Mouse (Mus musculus) kidney, embryonic 16.5 days (tissue): ENCODE data around the gene Neo1. TPM values are rescaled to one million over a fixed set of nuclear protein-coding genes. Genes with fewer than 3 reads are reported as not detected.
"Not testable (repeated sequence)": the region's sequence is repeated elsewhere in the genome, so short reads cannot be mapped to it uniquely, and the experiment has no call there.

Source experiments
- ATAC-seq: fragments of 200-750 bp; cut with Nextera tagmentation; 2 replicates; pipeline ENCODE4 v1.8.0; 2017; ENCODE audit warnings: moderate TSS enrichment; ENCODE audit not compliant: low FRiP score, low TSS enrichment
- H3K27ac ChIP-seq: fragments of 300-500 bp; sonication (generic); 2 replicates; pipeline ENCODE4 v1.5.1; 2014; ENCODE audit warnings: low read length
- H3K27me3 ChIP-seq: fragments of 300-500 bp; sonication (generic); 2 replicates; pipeline ENCODE4 v1.6.1; 2014; ENCODE audit warnings: low read length, control low read depth, mixed read lengths; ENCODE audit not compliant: insufficient read depth
- H3K36me3 ChIP-seq: fragments of 300-500 bp; sonication (generic); 2 replicates; pipeline ENCODE4 v1.6.1; 2014; ENCODE audit warnings: low read length, control low read depth, mixed read lengths; ENCODE audit not compliant: insufficient read depth
- H3K4me1 ChIP-seq: fragments of 300-500 bp; sonication (generic); 2 replicates; pipeline ENCODE4 v1.6.1; 2014; ENCODE audit warnings: low read length, control low read depth, mixed read lengths; ENCODE audit not compliant: insufficient read depth
- H3K4me2 ChIP-seq: fragments of 300-500 bp; sonication (generic); replicated peaks from 2 replicates; pipeline ENCODE4 v1.6.1; 2014; ENCODE audit warnings: low read depth, low read length
- H3K4me3 ChIP-seq: fragments of 300-500 bp; sonication (generic); 2 replicates; pipeline ENCODE4 v1.5.1; 2014; ENCODE audit warnings: mild to moderate bottlenecking, low read length
- H3K9ac ChIP-seq: fragments of 300-500 bp; sonication (generic); replicated peaks from 2 replicates; pipeline ENCODE4 v1.6.1; 2014; ENCODE audit warnings: low read length
- H3K9me3 ChIP-seq: fragments of 300-500 bp; sonication (generic); 2 replicates; pipeline ENCODE4 v1.6.1; 2016; ENCODE audit warnings: low read length, control low read depth
- WGBS: fragments of 180-500 bp; shearing (Covaris S2); extraction: QIAGEN DNeasy Blood & Tissue Kit; methylation state at CpG from one replicate; pipeline ENCODE4 v1.1.7; 2014; 5-methylcytosine and 5-hydroxymethylcytosine counted together
- polyA plus RNA-seq: library from polyadenylated mRNA; unstranded; fragments of >200 nt; fragmentation: Nextera tagmentation; extraction: Ambion mirVana; gene quantifications from 2 replicates; pipeline ENCODE4 v1.2.1, GENCODE M21; 2015

Neo1 gene
- polyA plus RNA-seq, 1 experiment from 2014 or later = 33.2 TPM

DNA sequence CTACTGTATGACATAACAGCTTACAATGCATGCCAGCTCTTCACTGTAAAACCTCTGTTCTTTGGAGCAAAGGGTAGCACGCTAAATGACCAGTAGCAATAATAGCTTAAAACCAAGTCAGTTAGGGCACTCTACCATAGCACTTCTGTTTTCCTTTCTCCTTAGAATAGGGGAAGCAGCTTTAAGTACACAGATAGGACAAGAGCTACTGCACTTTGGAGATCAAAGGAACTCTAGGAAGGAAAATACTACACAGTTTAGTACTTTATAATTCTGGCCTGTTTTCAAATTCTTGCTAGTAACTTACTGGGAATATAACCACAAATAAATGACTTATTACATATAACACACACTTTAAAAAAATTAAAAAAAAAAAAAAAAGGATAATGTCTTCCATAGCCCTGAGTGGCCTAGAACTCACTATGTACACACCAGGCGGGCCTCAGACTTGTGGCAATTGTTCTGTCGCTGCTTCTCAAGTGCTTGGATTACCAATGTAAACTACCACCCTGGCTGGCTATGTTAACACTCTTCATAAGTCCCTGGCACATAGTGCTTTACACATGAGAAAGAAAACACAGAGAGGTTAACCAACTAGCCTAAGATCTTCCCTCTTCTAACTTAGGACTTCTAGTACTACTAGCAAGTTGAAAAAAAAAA lies 20.1 kb downstream of the Neo1 start:
- Histone ChIP-seq H3K27ac (no peak overlapping the region), H3K36me3 (no peaks in the 10 kb centered on the region), H3K27me3 (no peaks in the 10 kb centered on the region), H3K4me2 (no peak overlapping the region), H3K9ac (no peak overlapping the region), H3K4me1 (peaks cover 3% of the 10 kb centered on the region; the same call in 1 of the 2 replicates), H3K9me3 (no peaks in the 10 kb centered on the region), H3K4me3 (no peak overlapping the region)
- 77% methylated on average over 3 of the region's 3 CpGs for WGBS
- ATAC-seq = no peak

DNA sequence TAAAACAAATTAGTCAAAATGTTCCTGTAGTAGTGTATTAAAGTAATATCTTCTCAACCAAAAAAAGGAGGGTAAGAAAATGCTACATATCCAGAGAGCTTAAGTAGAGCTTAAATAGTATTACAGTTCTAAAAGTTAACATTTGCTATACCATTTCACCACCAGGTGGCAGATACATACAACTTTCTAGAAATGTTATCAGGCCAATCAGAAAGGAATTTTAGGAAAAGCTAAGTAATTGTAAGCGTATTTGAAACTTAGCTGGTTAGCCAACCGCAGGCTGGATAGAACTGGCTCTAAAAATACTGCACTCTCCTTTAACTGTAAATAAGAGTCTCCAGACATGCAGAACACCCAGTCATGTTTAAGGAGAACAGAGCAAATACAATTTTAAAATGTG lies 22.9 kb downstream of the Neo1 start:
- H3K36me3 ChIP-seq = no peaks in the 10 kb centered on the region
- ATAC-seq = no peak
- 2% methylated on average over 2 of the region's 2 CpGs for WGBS
- H3K9me3 ChIP-seq = no peaks in the 10 kb centered on the region
- H3K4me2 ChIP-seq = no peak overlapping the region
- H3K27me3 ChIP-seq = no peaks in the 10 kb centered on the region
- H3K27ac ChIP-seq = no peak overlapping the region
- no peak overlapping the region for H3K9ac ChIP-seq
- peaks cover 3% of the 10 kb centered on the region; the same call in 1 of the 2 replicates for H3K4me1 ChIP-seq
- H3K4me3 ChIP-seq = no peak overlapping the region

DNA sequence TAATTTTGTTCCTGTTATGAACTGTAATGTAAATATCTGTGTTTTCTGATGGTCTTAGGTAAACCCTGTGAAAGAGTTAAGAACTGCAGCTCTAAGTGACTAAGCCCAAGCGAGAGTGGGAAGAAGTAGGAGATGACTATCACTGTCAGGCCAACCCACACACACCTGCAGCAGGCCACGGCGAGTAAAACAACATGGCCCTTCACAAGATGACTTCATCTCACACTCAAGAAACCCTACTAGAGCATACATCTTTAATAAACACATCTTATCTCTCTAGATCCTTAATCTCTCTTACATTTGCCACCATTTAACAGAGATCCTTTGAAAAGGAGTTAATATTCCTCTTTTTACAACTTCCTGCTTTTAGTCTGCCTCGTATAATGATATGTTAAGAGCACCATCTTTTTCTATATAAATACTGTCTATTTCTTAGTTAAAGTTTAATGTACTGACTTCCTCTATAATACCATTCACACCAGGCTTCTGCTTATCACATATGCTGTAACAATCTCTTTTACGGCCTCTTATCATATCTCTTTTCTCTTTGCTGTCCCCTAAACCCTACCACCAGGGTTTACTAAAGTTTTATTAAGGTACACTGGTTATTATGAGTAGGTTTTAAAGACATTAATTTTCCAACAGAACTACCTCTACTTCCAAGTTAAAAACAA lies 46.8 kb downstream of the Neo1 start:
- no peaks in the 10 kb centered on the region for H3K4me1 ChIP-seq
- H3K9me3 ChIP-seq = no peaks in the 10 kb centered on the region
- no peak overlapping the region for H3K9ac ChIP-seq
- H3K27ac ChIP-seq = no peak overlapping the region
- H3K4me3 ChIP-seq = no peak overlapping the region
- no peak for ATAC-seq
- H3K27me3 ChIP-seq = no peaks in the 10 kb centered on the region
- peaks cover 10% of the 10 kb centered on the region; the same call in 1 of the 2 replicates for H3K36me3 ChIP-seq
- H3K4me2 ChIP-seq = no peak overlapping the region
- WGBS = 77% methylated on average over 5 of the region's 5 CpGs

DNA sequence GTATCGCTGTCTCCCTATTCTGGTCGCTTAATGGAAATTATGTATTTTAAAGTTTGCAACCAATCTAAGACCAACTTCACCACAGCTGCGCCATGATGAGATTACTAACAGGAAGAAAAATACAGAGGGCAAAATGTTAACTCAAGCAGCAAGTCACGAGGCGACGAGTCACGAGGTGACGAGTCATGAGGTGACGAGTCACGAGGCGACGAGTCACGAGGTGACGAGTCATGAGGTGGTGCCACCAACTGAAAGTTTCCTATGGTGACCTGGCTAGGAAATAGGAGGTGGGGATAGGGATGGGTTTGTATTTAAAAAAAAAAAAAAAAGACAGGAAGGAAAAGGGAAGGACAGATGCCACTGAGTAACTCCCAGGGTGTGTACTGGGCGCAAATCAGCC lies 57.2 kb downstream of the Neo1 start:
- Histone ChIP-seq H3K9ac (no peak overlapping the region), H3K36me3 (0 out of 2 replicates have a peak, but pooled peaks cover 3% of the 10 kb centered on the region), H3K27me3 (no peaks in the 10 kb centered on the region), H3K27ac (no peak overlapping the region), H3K4me1 (no peaks in the 10 kb centered on the region), H3K4me2 (no peak overlapping the region), H3K9me3 (no peaks in the 10 kb centered on the region), H3K4me3 (no peak overlapping the region)
- WGBS = 87% methylated on average over 15 of the region's 15 CpGs
- ATAC-seq = no peak

DNA sequence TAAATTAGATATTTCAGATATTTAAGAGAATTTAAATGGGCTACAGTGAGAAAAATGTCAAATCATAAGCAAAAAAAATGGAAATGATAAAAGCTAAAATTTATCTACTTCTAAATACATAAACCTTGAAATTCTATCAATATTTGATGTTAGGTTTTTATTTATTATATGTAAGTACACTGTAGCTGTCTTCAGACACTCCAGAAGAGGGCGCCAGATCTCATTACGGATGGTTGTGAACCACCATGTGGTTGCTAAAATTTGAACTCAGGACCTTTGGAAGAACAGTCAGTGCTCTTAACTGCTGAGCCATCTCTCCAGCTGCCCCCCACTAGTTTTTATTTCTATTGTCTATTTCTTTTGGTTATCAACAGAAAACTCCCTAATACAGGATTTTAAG lies 65.1 kb downstream of the Neo1 start:
- not testable (repeated sequence) for H3K4me1 ChIP-seq, H3K27me3 ChIP-seq, H3K27ac ChIP-seq, H3K4me2 ChIP-seq, H3K4me3 ChIP-seq, H3K9me3 ChIP-seq, ATAC-seq, H3K36me3 ChIP-seq, H3K9ac ChIP-seq
- 91% methylated on average over 2 of the region's 2 CpGs for WGBS

DNA sequence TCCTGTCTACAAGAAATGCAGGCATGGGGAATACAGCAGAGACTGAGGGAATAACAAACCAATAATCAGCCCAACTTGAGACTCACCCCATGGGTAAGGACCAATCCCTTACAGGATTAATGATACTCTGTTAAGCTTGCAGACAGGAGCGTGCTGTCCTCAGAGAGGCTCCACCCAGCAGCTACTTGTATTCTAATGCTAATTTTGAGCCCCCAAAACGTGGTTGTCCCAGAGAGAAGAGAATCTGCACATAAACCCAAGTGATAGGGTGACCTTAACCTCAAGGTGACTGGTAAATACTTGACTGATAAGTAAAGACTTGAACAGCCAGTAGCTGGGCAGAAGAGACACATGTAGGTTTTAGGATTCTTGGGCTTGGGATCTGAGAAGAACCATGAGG lies 68.9 kb downstream of the Neo1 start:
- no peak overlapping the region for H3K9ac ChIP-seq
- H3K4me1 ChIP-seq = no peaks in the 10 kb centered on the region
- H3K4me2 ChIP-seq = no peak overlapping the region
- no peaks in the 10 kb centered on the region for H3K27me3 ChIP-seq
- WGBS = 53% methylated on average over 2 of the region's 2 CpGs
- no peak overlapping the region for H3K4me3 ChIP-seq
- no peak overlapping the region for H3K27ac ChIP-seq
- no peak for ATAC-seq
- no peaks in the 10 kb centered on the region for H3K9me3 ChIP-seq
- H3K36me3 ChIP-seq = 0 out of 2 replicates have a peak, but pooled peaks cover 4% of the 10 kb centered on the region

DNA sequence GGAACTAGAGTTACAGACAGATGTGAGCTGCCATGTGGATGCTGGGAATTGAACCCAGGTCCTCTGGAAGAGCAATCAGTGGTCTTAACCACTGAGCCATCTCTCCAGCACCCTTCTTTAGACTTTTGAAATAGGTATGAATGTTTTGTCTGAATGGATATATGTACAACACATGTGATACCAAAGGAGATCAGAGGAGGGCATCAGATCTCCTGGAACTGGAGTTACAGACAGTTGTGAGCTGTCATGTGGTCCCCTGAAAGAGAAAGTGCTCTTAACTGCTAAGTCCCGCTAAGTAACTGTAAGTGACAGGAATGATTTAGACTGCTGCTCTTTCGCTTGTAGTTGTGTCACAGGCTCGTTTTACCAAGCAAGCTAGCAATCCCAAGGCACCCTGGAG lies 80.7 kb downstream of the Neo1 start:
- Histone ChIP-seq H3K4me1 (no peaks in the 10 kb centered on the region), H3K9ac (no peak overlapping the region), H3K9me3 (no peaks in the 10 kb centered on the region), H3K4me3 (no peak overlapping the region), H3K4me2 (no peak overlapping the region), H3K36me3 (peaks cover 18% of the 10 kb centered on the region; the same call in 1 of the 2 replicates), H3K27me3 (no peaks in the 10 kb centered on the region), H3K27ac (no peak overlapping the region)
- WGBS = 46% methylated on average over 3 of the region's 3 CpGs
- no peak for ATAC-seq

DNA sequence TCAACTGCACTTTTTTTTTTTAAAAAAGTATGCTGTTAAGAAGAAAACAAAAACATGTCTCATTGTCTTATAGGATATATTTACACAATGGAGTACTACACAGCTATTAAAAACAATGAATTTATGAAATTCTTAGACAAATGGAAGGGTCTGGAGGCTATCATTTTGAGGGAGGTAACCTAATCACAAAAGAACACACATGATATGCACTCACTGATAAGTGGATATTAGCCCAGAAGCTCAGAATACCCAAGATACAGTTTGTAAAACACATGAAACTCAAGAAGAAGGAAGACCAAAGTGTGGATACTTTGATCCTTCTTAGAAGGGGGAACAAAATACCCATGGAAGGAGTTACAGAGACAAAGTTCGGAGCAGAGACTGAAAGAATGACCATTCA lies 90.3 kb downstream of the Neo1 start:
- not testable (repeated sequence) for H3K4me2 ChIP-seq, H3K4me3 ChIP-seq, H3K9me3 ChIP-seq, H3K27ac ChIP-seq, H3K36me3 ChIP-seq, H3K4me1 ChIP-seq, ATAC-seq, H3K9ac ChIP-seq, H3K27me3 ChIP-seq
- WGBS = 93% methylated on average over 1 of the region's 1 CpGs

DNA sequence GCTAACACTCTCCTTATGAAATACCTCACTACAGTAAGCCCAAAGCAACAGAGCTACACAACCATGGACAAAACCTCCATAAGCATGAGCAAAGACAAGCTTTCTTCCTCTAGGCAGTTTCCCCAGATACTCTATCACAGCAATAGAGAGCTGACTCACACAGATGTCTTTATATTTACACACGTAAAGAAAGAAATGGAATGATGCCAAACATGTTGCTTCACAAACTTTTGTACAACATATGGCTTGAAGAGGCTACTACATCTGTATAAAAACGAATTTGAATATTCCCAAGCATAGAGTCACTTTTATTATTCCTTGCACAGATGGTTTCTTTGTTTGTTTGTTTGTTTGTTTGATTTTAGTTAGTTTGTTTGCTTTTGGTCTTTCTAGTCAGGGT lies 101.5 kb downstream of the Neo1 start:
- Histone ChIP-seq H3K27ac (no peak overlapping the region), H3K36me3 (0 out of 2 replicates have a peak, but pooled peaks cover 3% of the 10 kb centered on the region), H3K4me1 (no peaks in the 10 kb centered on the region), H3K27me3 (no peaks in the 10 kb centered on the region), H3K9ac (no peak overlapping the region), H3K4me2 (no peak overlapping the region), H3K4me3 (no peak overlapping the region), H3K9me3 (no peaks in the 10 kb centered on the region)
- ATAC-seq = no peak
- 72% methylated on average over 2 of the region's 2 CpGs for WGBS

DNA sequence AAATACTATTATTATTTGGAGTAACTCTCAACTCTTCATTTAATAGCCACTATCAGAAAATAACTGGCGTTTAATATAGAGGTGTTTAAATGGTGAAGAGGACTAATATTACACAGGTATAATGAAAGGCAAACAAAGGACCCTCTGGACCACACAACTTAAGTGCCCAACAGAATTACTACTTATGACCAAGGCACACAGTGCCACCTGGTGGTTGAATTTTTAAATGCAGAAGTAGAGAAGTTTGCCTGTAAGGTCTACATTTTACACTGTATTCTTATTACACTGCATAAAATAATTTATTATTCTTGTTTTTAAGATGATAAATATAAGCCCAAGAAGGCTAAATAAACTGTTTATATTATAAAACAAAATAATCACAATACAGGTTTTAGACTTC lies 108.1 kb downstream of the Neo1 start:
- ATAC-seq = no peak
- H3K9me3 ChIP-seq = no peaks in the 10 kb centered on the region
- H3K4me3 ChIP-seq = no peak overlapping the region
- no peaks in the 10 kb centered on the region for H3K27me3 ChIP-seq
- no peaks in the 10 kb centered on the region for H3K4me1 ChIP-seq
- no peak overlapping the region for H3K4me2 ChIP-seq
- WGBS = 30% methylated on average over 1 of the region's 1 CpGs
- 0 out of 2 replicates have a peak, but pooled peaks cover 8% of the 10 kb centered on the region for H3K36me3 ChIP-seq
- H3K27ac ChIP-seq = no peak overlapping the region
- H3K9ac ChIP-seq = no peak overlapping the region
